Mouse (Mus musculus) heart, embryonic 16.5 days (tissue): ENCODE measurements around the gene Camk2d. TPM values are rescaled to one million over a fixed set of nuclear protein-coding genes. Genes with fewer than 3 reads are reported as not detected.

Experiments
- ATAC-seq: fragments of 200-750 bp; cut with Nextera tagmentation; replicated peaks from 2 replicates; pipeline ENCODE4 v1.8.0; 2017; ENCODE audit warnings: moderate number of reproducible peaks; ENCODE audit not compliant: insufficient read depth, low FRiP score; ENCODE audit errors: extremely low read depth
- H3K27ac ChIP-seq: fragments of 300-500 bp; sonication (generic); 2 replicates; pipeline ENCODE4 v1.5.1; 2014; ENCODE audit warnings: mild to moderate bottlenecking, low read length, control low read depth, moderate library complexity
- H3K27me3 ChIP-seq: fragments of 300-500 bp; sonication (generic); 2 replicates; pipeline ENCODE4 v1.6.1; 2014; ENCODE audit warnings: low read length, mixed read lengths; ENCODE audit not compliant: control insufficient read depth, insufficient read depth
- H3K36me3 ChIP-seq: fragments of 300-500 bp; sonication (generic); 2 replicates; pipeline ENCODE4 v1.6.1; 2014; ENCODE audit not compliant: control insufficient read depth, insufficient read depth
- H3K4me1 ChIP-seq: fragments of 300-500 bp; sonication (generic); 2 replicates; pipeline ENCODE4 v1.6.1; 2014; ENCODE audit warnings: low read length, mixed read lengths; ENCODE audit not compliant: control insufficient read depth, insufficient read depth
- H3K4me2 ChIP-seq: fragments of 300-500 bp; sonication (generic); 2 replicates; pipeline ENCODE4 v1.6.1; 2014; ENCODE audit warnings: low read depth, mild to moderate bottlenecking, control low read depth, low read length
- H3K4me3 ChIP-seq: fragments of 300-500 bp; sonication (generic); 2 replicates; pipeline ENCODE4 v1.5.1; 2014; ENCODE audit warnings: mild to moderate bottlenecking, control low read depth, low read length
- H3K9ac ChIP-seq: fragments of 300-500 bp; sonication (generic); 2 replicates; pipeline ENCODE4 v1.6.1; 2014; ENCODE audit warnings: low read length, control low read depth
- H3K9me3 ChIP-seq: fragments of 300-500 bp; sonication (generic); replicated peaks from 2 replicates; pipeline ENCODE4 v1.6.1; 2016; ENCODE audit warnings: low read length; ENCODE audit not compliant: control insufficient read depth
- WGBS: fragments of 180-500 bp; shearing (Covaris S2); extraction: QIAGEN DNeasy Blood & Tissue Kit; methylation state at CpG from one replicate; pipeline ENCODE4 v1.1.7; 2014; 5-methylcytosine and 5-hydroxymethylcytosine counted together
- polyA plus RNA-seq: library from polyadenylated mRNA; unstranded; fragments of >200 nt; fragmentation: Nextera tagmentation; extraction: Ambion mirVana; gene quantifications from 2 replicates; pipeline ENCODE4 v1.2.1, GENCODE M21; 2015

The Camk2d gene
- polyA plus RNA-seq, 1 experiment from 2014 or later, result 112 TPM

DNA sequence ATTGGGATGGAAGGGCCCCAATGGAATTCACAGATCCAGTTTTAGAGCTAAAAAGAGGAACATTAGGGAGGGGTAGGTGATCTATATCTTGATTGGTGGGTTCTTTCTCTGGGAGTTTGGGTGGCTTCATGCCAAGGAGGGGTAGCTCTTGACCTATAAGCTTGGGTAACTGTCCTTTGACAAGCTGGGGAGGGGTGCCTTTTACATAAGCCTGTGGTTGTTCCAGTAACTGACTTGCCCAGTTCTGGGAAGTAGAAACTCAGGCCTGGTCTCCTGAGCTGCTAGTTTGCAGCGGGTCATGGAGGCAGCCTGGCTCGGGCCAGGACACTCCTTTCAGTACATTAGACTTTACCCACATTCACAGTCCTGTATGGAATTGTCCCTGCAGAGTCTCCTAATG lies 26.4 kb downstream of the Camk2d start:
- Histone ChIP-seq H3K4me1 (peaks cover 19% of the 10 kb centered on the region), H3K27me3 (no peaks in the 10 kb centered on the region), H3K9me3 (no peaks in the 10 kb centered on the region), H3K4me2 (no peak overlapping the region), H3K27ac (no peak overlapping the region), H3K4me3 (no peak overlapping the region), H3K36me3 (0 out of 2 replicates have a peak, but pooled peaks cover 5% of the 10 kb centered on the region), H3K9ac (no peak overlapping the region)
- WGBS, result 92% methylated on average over 2 of the region's 2 CpGs
- ATAC-seq, result no peak

DNA sequence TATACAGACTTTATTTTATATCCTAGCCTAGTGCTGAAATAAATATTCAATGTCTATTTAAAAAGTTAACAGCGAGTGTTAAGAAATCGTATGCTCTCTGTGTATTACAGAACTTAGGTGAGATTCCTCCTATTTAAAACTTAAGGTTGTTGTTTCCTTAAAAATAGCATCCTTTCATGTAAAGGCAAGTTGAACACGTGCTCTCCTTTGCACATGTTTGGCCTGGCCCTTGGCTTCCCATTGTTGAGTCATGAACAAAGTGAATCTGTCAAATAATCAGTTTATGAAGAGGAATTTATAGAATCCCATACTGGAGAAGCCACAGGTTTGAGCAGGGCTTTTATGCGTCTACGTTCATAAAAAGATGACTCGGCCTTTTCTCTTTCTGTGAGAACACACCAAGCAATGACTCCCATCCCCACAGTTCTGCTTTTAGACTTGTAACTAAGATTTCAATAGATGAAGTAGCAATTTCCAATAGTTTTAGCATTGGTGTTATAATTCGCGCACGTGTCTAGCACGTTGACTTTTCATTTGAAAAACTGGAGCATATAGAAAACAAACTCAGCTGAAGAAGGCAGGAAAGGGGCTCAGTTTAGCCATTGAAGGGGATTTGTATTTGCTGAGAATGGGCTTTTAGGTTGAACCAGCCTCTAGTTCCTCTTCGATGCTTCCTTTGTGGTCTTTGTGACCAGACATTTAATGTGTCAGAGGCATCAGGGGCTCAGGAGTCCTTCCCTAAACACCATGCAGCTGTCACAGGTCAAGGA lies 29.1 kb downstream of the Camk2d start:
- no peak overlapping the region for H3K4me3 ChIP-seq
- H3K27me3 ChIP-seq, result no peaks in the 10 kb centered on the region
- no peak overlapping the region for H3K9ac ChIP-seq
- no peak for ATAC-seq
- no peaks in the 10 kb centered on the region for H3K36me3 ChIP-seq
- 79% methylated on average over 11 of the region's 11 CpGs for WGBS
- H3K4me2 ChIP-seq, result no peak overlapping the region
- no peaks in the 10 kb centered on the region for H3K9me3 ChIP-seq
- H3K27ac ChIP-seq, result no peak overlapping the region; the same call in 1 of the 2 replicates
- peaks cover 30% of the 10 kb centered on the region for H3K4me1 ChIP-seq

DNA sequence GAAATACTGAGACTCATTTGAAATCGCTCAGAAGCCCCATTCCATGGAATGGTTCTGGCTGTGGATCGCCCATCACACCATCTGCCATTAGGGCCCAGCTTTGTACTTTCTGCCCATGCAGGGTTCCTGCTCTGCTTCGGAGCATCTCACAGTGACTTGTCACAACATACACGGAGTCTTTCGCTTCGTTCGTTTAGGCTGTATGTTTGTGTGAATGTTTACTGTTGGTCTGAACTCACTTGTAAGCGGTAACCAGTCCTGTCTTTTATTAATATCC lies 29.6 kb downstream of the Camk2d start:
- Histone ChIP-seq H3K27me3 (no peaks in the 10 kb centered on the region), H3K9ac (no peak overlapping the region), H3K4me1 (peaks cover 31% of the 10 kb centered on the region), H3K27ac (no peak overlapping the region; the same call in 1 of the 2 replicates), H3K9me3 (no peaks in the 10 kb centered on the region), H3K36me3 (no peaks in the 10 kb centered on the region), H3K4me2 (no peak overlapping the region), H3K4me3 (no peak overlapping the region)
- ATAC-seq, result no peak
- WGBS, result 85% methylated on average over 8 of the region's 8 CpGs

DNA sequence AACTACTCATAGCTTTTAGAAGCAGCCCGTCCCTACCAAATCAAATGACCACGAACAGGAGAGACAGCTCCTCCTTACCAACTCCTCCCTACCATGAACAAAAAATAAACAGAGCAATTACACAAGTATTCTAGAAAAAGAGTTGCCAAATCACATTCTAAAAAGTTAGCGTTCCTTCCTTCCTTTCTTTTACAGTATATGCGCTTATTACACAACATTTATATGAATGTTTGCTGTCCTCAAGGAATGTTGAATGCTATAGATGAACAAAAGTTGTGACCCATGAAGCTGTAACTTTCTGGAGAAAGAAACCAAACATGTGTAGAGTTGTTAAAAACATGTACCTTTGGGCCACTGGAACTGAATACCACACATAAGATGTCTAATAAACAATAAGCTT lies 31.9 kb downstream of the Camk2d start:
- H3K27ac ChIP-seq, result peak overlapping the region; percentile 55; the same call in 1 of the 2 replicates
- no peak overlapping the region for H3K4me3 ChIP-seq
- WGBS, result 85% methylated on average over 4 of the region's 4 CpGs
- no peak overlapping the region for H3K9ac ChIP-seq
- H3K27me3 ChIP-seq, result no peaks in the 10 kb centered on the region
- H3K9me3 ChIP-seq, result no peaks in the 10 kb centered on the region
- H3K36me3 ChIP-seq, result no peaks in the 10 kb centered on the region
- no peak overlapping the region for H3K4me2 ChIP-seq
- ATAC-seq, result no peak
- peaks cover 40% of the 10 kb centered on the region for H3K4me1 ChIP-seq

DNA sequence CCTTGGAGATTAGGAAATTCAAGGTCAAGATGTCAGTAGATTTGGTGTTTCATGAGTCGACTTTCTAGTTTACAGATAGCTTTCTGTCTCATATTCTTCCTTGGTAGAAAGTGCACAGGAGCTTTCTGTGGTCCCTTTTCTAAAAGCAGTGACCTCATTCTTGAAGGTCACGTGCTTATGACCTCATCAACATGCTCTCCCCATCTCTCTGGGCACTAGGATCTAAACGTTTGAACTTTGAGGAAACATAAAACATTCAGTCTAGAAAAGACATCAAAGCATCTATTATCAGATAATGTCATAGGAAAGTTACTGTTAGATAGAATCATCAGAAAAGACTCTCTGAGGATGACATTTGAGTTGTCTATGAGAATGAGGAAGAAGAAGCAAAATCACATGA lies 32.3 kb downstream of the Camk2d start:
- 52% methylated on average over 3 of the region's 3 CpGs for WGBS
- Histone ChIP-seq H3K27me3 (no peaks in the 10 kb centered on the region), H3K36me3 (no peaks in the 10 kb centered on the region), H3K9ac (no peak overlapping the region), H3K4me1 (peaks cover 41% of the 10 kb centered on the region), H3K9me3 (no peaks in the 10 kb centered on the region), H3K4me3 (no peak overlapping the region), H3K27ac (peak overlapping the region; percentile 85; the same call in 1 of the 2 replicates), H3K4me2 (no peak overlapping the region)
- ATAC-seq, result no peak

DNA sequence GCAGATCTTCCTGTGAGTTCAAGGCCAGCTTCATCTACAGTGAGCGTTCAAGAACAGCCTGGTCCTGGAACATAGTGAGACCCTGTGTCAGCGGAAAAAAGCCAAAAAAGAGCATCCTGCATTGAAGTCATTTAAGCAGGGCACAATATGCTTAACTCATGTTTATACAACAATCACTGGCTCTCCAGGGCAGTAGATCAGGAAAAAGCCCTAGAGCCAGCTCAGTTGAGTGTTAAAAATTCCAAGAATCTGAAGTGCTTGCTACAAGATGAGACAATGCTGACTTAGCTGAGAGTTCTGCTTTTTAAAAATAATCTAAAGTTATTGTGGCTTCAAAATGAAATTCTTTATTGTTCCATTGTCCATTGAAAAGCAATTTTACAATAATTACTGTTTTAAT lies 32.9 kb downstream of the Camk2d start:
- H3K27me3 ChIP-seq, result no peaks in the 10 kb centered on the region
- no peak overlapping the region for H3K4me2 ChIP-seq
- whole genome bisulfite sequencing, result 76% methylated on average over 2 of the region's 2 CpGs
- H3K9ac ChIP-seq, result no peak overlapping the region
- no peak overlapping the region for H3K4me3 ChIP-seq
- peaks cover 42% of the 10 kb centered on the region for H3K4me1 ChIP-seq
- no peaks in the 10 kb centered on the region for H3K9me3 ChIP-seq
- peak overlapping the region; percentile 85 for H3K27ac ChIP-seq
- H3K36me3 ChIP-seq, result no peaks in the 10 kb centered on the region
- ATAC-seq, result no peak

DNA sequence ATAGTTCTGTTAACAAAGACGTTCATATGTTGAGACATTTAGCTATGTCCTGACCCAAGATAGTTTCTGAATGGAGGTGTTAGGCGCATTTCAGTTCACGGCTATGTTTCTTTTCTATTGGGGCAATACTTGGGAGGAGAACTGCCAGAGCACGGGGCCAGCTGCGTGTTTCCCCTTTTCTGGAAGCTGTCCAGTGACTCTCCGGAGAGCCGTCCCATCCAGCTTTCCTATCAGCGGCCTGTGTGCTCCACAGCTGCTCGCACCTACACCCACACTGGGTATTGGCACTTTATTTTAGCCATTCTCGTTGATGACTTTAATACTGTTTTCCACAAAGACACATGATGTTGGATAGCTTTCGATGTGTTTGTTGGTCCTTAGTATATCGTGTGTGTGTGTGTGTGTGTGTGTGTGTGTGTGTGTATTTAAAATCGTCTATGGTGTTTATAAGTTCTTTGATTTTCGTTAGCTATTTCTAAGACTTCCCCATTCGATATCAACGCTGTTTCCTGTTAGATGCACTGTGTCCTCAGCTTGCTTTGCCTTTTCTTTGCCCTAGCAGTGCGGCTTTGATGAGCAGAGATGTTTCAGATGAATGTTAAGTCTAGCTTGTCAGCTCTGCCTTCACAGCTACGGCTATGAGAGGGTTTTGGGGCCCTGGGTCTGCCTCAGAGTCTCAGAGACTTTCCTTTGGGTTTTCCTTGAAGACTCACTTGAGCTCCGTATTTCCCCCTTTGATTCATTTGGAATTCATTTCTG lies 34.2 kb downstream of the Camk2d start:
- peak overlapping the region; percentile 15 for H3K9ac ChIP-seq
- peak; percentile 79 for ATAC-seq
- WGBS, result 30% methylated on average over 19 of the region's 19 CpGs

DNA sequence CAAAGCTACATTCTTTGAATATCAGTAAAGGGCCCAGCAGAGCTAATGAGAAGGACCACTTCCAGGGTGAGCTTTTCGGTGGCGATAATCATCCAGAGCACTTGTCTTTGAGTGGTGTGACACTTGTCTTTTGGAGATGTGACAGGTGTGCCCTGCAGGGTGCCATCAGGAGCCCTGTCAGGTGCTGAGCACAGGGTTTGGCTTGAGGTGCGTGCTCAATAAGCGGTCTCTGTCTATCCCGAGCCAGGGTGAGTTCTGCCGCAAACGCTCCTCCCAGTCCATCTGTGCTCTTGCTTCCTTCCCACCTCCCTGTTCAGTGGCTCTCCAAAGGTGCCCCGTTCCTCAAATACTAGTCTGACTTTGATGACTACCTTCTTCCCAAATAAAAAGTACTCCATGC lies 35.5 kb downstream of the Camk2d start:
- WGBS, result 48% methylated on average over 8 of the region's 8 CpGs
- Histone ChIP-seq H3K27me3 (no peaks in the 10 kb centered on the region), H3K9ac (peak overlapping the region; percentile 46), H3K4me3 (no peak overlapping the region), H3K4me1 (peaks cover 41% of the 10 kb centered on the region), H3K36me3 (no peaks in the 10 kb centered on the region), H3K27ac (peak overlapping the region; percentile 60), H3K4me2 (peak overlapping the region; percentile 22; the same call in 1 of the 2 replicates), H3K9me3 (no peaks in the 10 kb centered on the region)
- ATAC-seq, result peak; percentile 34; the same call in 1 of the 2 replicates

More for the DNA sequence above, 34.2 kb downstream of the Camk2d start:
- H3K4me2 ChIP-seq, result peak overlapping the region; percentile 49
- H3K27me3 ChIP-seq, result no peaks in the 10 kb centered on the region
- H3K4me1 ChIP-seq, result peaks cover 43% of the 10 kb centered on the region
- H3K9me3 ChIP-seq, result no peaks in the 10 kb centered on the region
- 0 out of 2 replicates have a peak overlapping the region, but pooled peaks have one; percentile 4 for H3K4me3 ChIP-seq
- no peaks in the 10 kb centered on the region for H3K36me3 ChIP-seq
- peak overlapping the region; percentile 78 for H3K27ac ChIP-seq

DNA sequence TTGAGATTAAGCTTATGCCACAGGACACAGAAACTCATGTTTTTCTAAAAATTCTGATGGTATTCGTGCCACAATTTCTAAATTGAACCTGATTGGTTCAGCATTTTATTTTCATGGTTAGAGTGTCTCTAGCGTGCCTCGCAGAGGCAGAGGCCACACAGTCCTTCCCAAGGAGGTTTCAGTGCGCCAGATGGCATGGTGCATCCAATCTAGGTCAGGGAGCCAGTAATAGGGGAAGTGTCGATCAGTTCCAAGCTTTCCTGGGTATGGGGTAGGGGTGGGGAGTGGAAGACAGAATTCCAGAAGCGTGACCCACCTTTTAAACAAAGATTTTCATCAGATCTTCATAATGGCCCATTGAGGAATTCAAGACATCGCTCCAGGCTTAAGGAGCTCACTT lies 36.5 kb downstream of the Camk2d start:
- Histone ChIP-seq H3K9ac (no peak overlapping the region), H3K27ac (no peak overlapping the region), H3K9me3 (no peaks in the 10 kb centered on the region), H3K27me3 (no peaks in the 10 kb centered on the region), H3K4me2 (no peak overlapping the region), H3K4me1 (peaks cover 41% of the 10 kb centered on the region), H3K36me3 (no peaks in the 10 kb centered on the region), H3K4me3 (no peak overlapping the region)
- no peak for ATAC-seq
- 85% methylated on average over 7 of the region's 7 CpGs for WGBS
